Mouse (Mus musculus): ENCODE data around the gene Gm49384. TPM values are rescaled to one million over a fixed set of nuclear protein-coding genes. Genes with fewer than 3 reads are reported as not detected.
A peak's percentile ranks its signal among the peaks of the same experiment; 100 is the strongest.
"Not testable (repeated sequence)": the region's sequence is repeated elsewhere in the genome, so short reads cannot be mapped to it uniquely, and the experiment has no call there.

Gm49384 gene
- polyA plus RNA-seq, 1 experiment from 2014 or later, result 16.2 TPM

- no peak overlapping the region for H3K4me3 ChIP-seq
- H3K9me3 ChIP-seq, result no peaks in the 10 kb centered on the region
- no peak overlapping the region for H3K27ac ChIP-seq
- ATAC-seq (ENCODE audit: low FRiP score), result no peak
- H3K4me2 ChIP-seq, result no peak overlapping the region
- H3K36me3 ChIP-seq, result peaks cover 9% of the 10 kb centered on the region
- no peaks in the 10 kb centered on the region for H3K27me3 ChIP-seq
- H3K9ac ChIP-seq, result no peak overlapping the region
- 95% methylated on average over 4 of the region's 4 CpGs for WGBS
- peaks cover 18% of the 10 kb centered on the region for H3K4me1 ChIP-seq (replicated peaks)
Observed at GRCm38 (mm10) chr12:69181800-69182199, 22.3 kb downstream of the Gm49384 start.

- WGBS, result 85% methylated on average over 12 of the region's 12 CpGs
- H3K4me1 ChIP-seq (replicated peaks), result peaks cover 6% of the 10 kb centered on the region
- no peaks in the 10 kb centered on the region for H3K9me3 ChIP-seq
- no peak overlapping the region for H3K27ac ChIP-seq
- H3K36me3 ChIP-seq, result peaks cover 9% of the 10 kb centered on the region
- H3K27me3 ChIP-seq, result no peaks in the 10 kb centered on the region
- H3K4me2 ChIP-seq, result no peak overlapping the region
- H3K9ac ChIP-seq, result no peak overlapping the region
- no peak overlapping the region for H3K4me3 ChIP-seq
- ATAC-seq (ENCODE audit: low FRiP score), result no peak
Observed at GRCm38 (mm10) chr12:69179371-69179770, 24.7 kb downstream of the Gm49384 start.

DNA sequence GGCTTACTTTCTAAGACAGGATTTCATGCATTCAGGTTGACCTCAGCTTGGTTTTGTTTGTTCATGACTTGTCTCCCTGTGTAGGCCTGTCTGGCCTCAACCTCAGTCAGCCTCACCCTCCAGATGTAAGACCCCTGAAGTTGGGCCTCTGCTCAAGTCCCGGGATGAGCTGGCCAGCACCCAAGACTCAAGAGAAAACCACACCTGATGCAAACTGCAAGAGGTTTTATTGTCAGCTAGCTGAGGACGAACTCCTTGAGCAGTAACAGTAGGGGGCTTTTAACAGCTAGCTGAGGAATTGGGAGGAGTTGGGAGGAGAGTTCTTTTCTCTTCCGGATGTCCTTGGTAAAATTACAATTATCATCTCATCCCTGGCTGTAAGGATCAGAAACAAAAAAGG, 26.5 kb downstream of the Gm49384 start:
- Histone ChIP-seq H3K4me3 (no peak overlapping the region), H3K9me3 (no peaks in the 10 kb centered on the region), H3K9ac (no peak overlapping the region), H3K4me2 (no peak overlapping the region), H3K27me3 (no peaks in the 10 kb centered on the region), H3K27ac (no peak overlapping the region), H3K4me1 (replicated peaks) (no peaks in the 10 kb centered on the region), H3K36me3 (peaks cover 9% of the 10 kb centered on the region)
- ATAC-seq (ENCODE audit: low FRiP score), result no peak
- 83% methylated on average over 3 of the region's 3 CpGs for WGBS

DNA sequence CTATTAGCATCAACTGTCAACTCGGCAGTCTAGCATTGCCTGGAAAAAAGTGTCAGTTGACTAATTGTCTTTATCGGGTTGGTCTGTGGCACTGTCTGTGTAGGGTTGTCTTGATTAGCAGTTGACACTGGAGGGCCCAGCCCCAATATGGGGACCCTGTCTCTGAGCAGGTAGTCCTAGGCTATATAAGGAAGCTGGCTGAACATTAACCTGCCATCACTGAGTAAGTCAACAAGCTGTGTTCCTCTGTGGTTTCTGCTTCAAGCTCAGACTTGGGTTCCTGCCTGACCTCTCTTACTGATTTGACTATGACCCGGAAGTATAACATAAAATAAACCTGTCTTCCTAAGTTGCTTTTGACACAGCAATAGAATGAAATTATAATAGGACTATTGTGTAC, 28.1 kb downstream of the Gm49384 start:
- no peaks in the 10 kb centered on the region for H3K27me3 ChIP-seq
- no peaks in the 10 kb centered on the region for H3K4me1 ChIP-seq (replicated peaks)
- H3K9ac ChIP-seq, result no peak overlapping the region
- H3K27ac ChIP-seq, result no peak overlapping the region
- no peaks in the 10 kb centered on the region for H3K9me3 ChIP-seq
- no peak for ATAC-seq (ENCODE audit: low FRiP score)
- 97% methylated on average over 3 of the region's 3 CpGs for WGBS
- H3K4me3 ChIP-seq, result no peak overlapping the region
- H3K4me2 ChIP-seq, result no peak overlapping the region
- H3K36me3 ChIP-seq, result peaks cover under 1% of the 10 kb centered on the region; the same call in 1 of the 2 replicates

DNA sequence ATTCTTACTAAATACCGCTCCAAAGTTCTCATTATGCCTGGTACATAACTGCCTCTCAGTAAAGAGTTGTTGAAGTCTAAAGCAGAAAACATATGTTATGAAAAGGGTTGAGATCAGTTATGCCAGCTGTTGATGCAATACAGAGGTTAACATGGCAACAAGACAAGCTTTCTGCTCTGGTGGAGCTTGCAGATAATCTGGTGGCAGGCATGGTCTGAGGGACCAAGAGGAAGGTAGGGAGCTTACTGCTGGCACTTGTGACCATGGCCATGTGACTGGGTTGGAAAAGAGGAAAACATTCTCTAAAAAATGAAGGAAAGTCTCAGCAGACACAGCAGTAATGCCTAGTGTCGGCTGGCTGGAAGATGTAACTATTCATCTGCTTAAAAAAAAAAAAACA, 32.8 kb downstream of the Gm49384 start:
- Histone ChIP-seq H3K9ac (no peak overlapping the region), H3K4me1 (replicated peaks) (peaks cover 9% of the 10 kb centered on the region), H3K27ac (no peak overlapping the region), H3K36me3 (no peaks in the 10 kb centered on the region), H3K27me3 (no peaks in the 10 kb centered on the region), H3K9me3 (no peaks in the 10 kb centered on the region), H3K4me2 (no peak overlapping the region), H3K4me3 (no peak overlapping the region)
- 86% methylated on average over 2 of the region's 2 CpGs for WGBS
- ATAC-seq (ENCODE audit: low FRiP score), result no peak

DNA sequence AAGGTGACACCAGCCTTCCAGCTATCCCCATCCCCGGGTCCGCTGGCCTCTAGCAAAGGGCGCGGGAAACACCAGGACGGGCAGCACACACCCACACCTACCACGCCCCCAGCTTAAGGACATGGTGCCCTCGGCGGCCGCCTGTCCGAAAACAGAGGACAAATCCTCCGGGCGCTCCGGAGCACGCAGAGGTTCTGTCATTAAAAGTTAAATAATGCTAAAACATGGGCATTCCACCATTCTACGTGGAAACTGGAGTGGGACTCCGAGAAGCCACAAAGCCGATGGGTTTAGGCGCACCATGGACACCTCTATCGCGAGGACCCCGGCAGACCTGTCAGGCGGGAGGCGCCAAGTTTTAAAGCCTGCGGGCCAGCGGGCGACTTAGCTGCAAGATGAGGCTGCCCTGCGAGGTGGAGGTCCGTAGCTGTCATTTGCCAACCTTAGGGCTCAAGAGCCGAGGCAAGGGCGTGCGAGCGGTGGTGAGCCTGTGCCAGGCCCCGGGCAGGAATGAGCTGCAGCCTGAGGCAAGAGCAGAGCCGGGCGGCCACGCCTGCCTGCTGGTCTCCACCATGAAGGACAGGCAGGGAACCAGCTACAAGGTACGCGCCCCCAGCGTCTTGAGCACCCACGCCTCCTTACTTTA, 35.5 kb downstream of the Gm49384 start, which contains the start of gene Lrr1:
Gene Lrr1, plus strand, starts transcription at position 354 of the 646 bp plus-strand sequence.
- ATAC-seq (ENCODE audit: low FRiP score), result peak; percentile 94
- H3K36me3 ChIP-seq, result no peaks in the 10 kb centered on the region
- under 1% methylated on average over 40 of the region's 40 CpGs for whole genome bisulfite sequencing

GRCm38 (mm10) chr12:69167656-69168460, 36.2 kb downstream of the Gm49384 start:
- Histone ChIP-seq H3K27ac (peak overlapping the region; percentile 77), H3K36me3 (no peaks in the 10 kb centered on the region), H3K27me3 (no peaks in the 10 kb centered on the region), H3K4me2 (peak overlapping the region; percentile 97), H3K4me3 (peak overlapping the region; percentile 66), H3K9ac (peak overlapping the region; percentile 72), H3K4me1 (replicated peaks) (peaks cover 9% of the 10 kb centered on the region), H3K9me3 (no peaks in the 10 kb centered on the region)
- peak; percentile 73 for ATAC-seq (ENCODE audit: low FRiP score)
- 7% methylated on average over 18 of the region's 18 CpGs for WGBS

More for the DNA sequence above, 35.5 kb downstream of the Gm49384 start, which contains the start of gene Lrr1:
- Histone ChIP-seq H3K9me3 (no peaks in the 10 kb centered on the region), H3K9ac (peak within 1 kb of the TSS; percentile 72), H3K4me1 (replicated peaks) (peaks cover 9% of the 10 kb centered on the region), H3K27me3 (no peaks in the 10 kb centered on the region), H3K27ac (peak within 1 kb of the TSS; percentile 77), H3K4me3 (peak within 1 kb of the TSS; percentile 66), H3K4me2 (peak within 1 kb of the TSS; percentile 97)

DNA sequence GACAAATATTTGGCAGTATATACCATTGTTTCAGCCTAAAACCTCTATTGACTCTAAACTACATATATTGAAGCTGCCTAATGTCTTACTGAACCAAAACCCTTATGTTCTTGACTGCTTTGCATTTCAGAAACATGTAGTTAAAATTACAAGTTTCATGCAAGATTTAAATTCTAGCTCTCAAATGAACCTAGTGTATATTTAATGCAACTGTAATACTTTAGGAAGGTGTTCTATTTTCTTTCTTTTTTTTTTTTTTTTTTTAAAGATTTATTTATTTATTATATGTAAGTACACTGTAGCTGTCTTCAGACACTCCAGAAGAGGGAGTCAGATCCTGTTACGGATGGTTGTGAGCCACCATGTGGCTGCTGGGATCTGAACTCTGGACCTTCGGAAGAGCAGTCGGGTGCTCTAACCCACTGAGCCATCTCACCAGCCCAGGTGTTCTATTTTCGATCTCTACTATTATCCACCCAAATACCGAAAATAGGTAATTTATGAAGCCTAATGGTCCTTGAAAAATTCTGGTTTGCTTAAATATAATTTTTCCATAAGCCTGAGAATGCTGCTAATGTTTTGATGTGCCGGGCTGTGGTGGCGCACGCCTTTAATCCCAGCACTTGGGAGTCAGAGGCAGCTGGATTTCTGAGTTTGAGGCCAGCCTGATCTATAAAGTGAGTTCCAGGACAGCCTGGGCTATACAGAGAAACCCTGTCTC, 37.0 kb downstream of the Gm49384 start:
- not testable (repeated sequence) for H3K36me3 ChIP-seq; H3K9me3 ChIP-seq; H3K27ac ChIP-seq; H3K4me3 ChIP-seq; H3K4me2 ChIP-seq; H3K4me1 ChIP-seq (replicated peaks); H3K9ac ChIP-seq; ATAC-seq (ENCODE audit: low FRiP score); H3K27me3 ChIP-seq
- WGBS, result 72% methylated on average over 8 of the region's 8 CpGs

- no peaks in the 10 kb centered on the region for H3K9me3 ChIP-seq
- no peaks in the 10 kb centered on the region for H3K27me3 ChIP-seq
- H3K9ac ChIP-seq, result no peak overlapping the region
- peaks cover 9% of the 10 kb centered on the region for H3K4me1 ChIP-seq (replicated peaks)
- ATAC-seq (ENCODE audit: low FRiP score), result no peak
- 64% methylated on average over 3 of the region's 3 CpGs for WGBS
- H3K36me3 ChIP-seq, result no peaks in the 10 kb centered on the region
- no peak overlapping the region for H3K4me3 ChIP-seq
- no peak overlapping the region for H3K27ac ChIP-seq
- H3K4me2 ChIP-seq, result no peak overlapping the region
Observed at GRCm38 (mm10) chr12:69164904-69165303, 39.2 kb downstream of the Gm49384 start.

DNA sequence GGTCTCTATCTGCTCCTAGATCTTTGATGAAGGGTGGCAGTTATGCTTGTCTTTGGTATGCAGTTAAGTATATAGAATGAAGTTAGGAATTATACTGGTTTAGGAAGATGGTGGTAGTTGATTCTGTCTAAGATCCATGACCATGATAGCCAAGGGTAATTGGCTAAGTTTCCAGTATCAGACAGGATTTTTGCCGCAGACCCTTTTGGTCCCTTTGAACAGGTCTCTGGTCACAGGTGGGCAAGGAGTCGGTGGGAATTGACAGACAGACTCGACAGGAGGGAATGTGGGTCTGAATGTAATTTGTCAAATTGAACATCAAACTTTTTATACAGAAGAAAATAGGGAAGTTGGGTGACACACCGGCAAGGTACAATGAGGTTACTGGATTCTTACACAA, 40.5 kb downstream of the Gm49384 start:
- H3K27me3 ChIP-seq; H3K36me3 ChIP-seq; H3K27ac ChIP-seq; H3K4me3 ChIP-seq; H3K9ac ChIP-seq; H3K4me2 ChIP-seq; H3K9me3 ChIP-seq; H3K4me1 ChIP-seq (replicated peaks); ATAC-seq (ENCODE audit: low FRiP score): not testable (repeated sequence)
- 89% methylated on average over 4 of the region's 4 CpGs for WGBS

- not testable (repeated sequence) for ATAC-seq (ENCODE audit: low FRiP score)
Observed at GRCm38 (mm10) chr12:69160677-69161076, 43.4 kb downstream of the Gm49384 start.

GRCm38 (mm10) chr12:69159578-69159940, 44.5 kb downstream of the Gm49384 start:
- peak overlapping the region; percentile 19 for H3K4me3 ChIP-seq
- peaks cover 24% of the 10 kb centered on the region for H3K36me3 ChIP-seq
- H3K9me3 ChIP-seq, result no peaks in the 10 kb centered on the region
- ATAC-seq (ENCODE audit: low FRiP score), result no peak; the same call in 1 of the 2 replicates
- H3K27me3 ChIP-seq, result no peaks in the 10 kb centered on the region
- no peak overlapping the region for H3K9ac ChIP-seq
- 6% methylated on average over 9 of the region's 9 CpGs for WGBS
- H3K4me1 ChIP-seq (replicated peaks), result peaks cover 15% of the 10 kb centered on the region
- H3K27ac ChIP-seq, result no peak overlapping the region
- peak overlapping the region; percentile 30 for H3K4me2 ChIP-seq

More at GRCm38 (mm10) chr12:69160677-69161076, 43.4 kb downstream of the Gm49384 start:
- H3K4me2 ChIP-seq, H3K27ac ChIP-seq, H3K9me3 ChIP-seq, H3K27me3 ChIP-seq, H3K9ac ChIP-seq, H3K4me3 ChIP-seq: not testable (repeated sequence)
- Histone ChIP-seq H3K4me1 (replicated peaks) (peaks cover 15% of the 10 kb centered on the region), H3K36me3 (peaks cover 18% of the 10 kb centered on the region)
- WGBS, result 83% methylated on average over 2 of the region's 2 CpGs
